Mouse (Mus musculus) olfactory bulb, adult 2 months (tissue): ENCODE measurements at regions not wholly inside any gene's neighbourhood (a gene's known extent, or its start where the extent isn't known, plus 50 kb on each side); places are given as distances from the start of the nearest gene placed in this dataset.
"Not testable (repeated sequence)": the region's sequence is repeated elsewhere in the genome, so short reads cannot be mapped to it uniquely, and the experiment has no call there.

ENCODE experiments used
- CTCF ChIP-seq: fragments of 200-500 bp; IDR thresholded peaks from 2 replicates; pipeline ENCODE4 v1.5.1; 2012; ENCODE audit warnings: low read depth, mild to moderate bottlenecking, low read length, moderate library complexity; ENCODE audit not compliant: insufficient read depth
- POLR2A ChIP-seq: fragments of 200-500 bp; IDR thresholded peaks from 2 replicates; pipeline ENCODE4 v1.6.1; 2012; ENCODE audit warnings: mild to moderate bottlenecking, low read depth, low read length, moderate library complexity; ENCODE audit not compliant: insufficient read depth

GRCm38 (mm10) chr17:6520751-6521150 lies 80.7 kb upstream of the Dynlt1c start:
- not testable (repeated sequence) for TF ChIP-seq POLR2A, CTCF
